Mouse (Mus musculus) heart, embryonic 12.5 days (tissue): ENCODE measurements around the gene C87436. TPM values are rescaled to one million over a fixed set of nuclear protein-coding genes. Genes with fewer than 3 reads are reported as not detected.
A peak's percentile ranks its signal among the peaks of the same experiment; 100 is the strongest.

Experiments used
- ATAC-seq: fragments of 200-750 bp; cut with Nextera tagmentation; 2 replicates; pipeline ENCODE4 v1.8.0; 2017; ENCODE audit warnings: moderate TSS enrichment, moderate library complexity; ENCODE audit not compliant: insufficient number of reproducible peaks, low FRiP score
- H3K27ac ChIP-seq: fragments of 300-500 bp; sonication (generic); 2 replicates; pipeline ENCODE4 v1.5.1; 2016; ENCODE audit warnings: mild to moderate bottlenecking, moderate library complexity; ENCODE audit not compliant: poor library complexity, severe bottlenecking
- H3K27me3 ChIP-seq: fragments of 300-500 bp; sonication (generic); replicated peaks from 2 replicates; pipeline ENCODE4 v1.6.1; 2016; ENCODE audit warnings: mild to moderate bottlenecking, moderate library complexity
- H3K36me3 ChIP-seq: fragments of 300-500 bp; sonication (generic); 2 replicates; pipeline ENCODE4 v1.6.1; 2016; ENCODE audit warnings: mild to moderate bottlenecking, moderate library complexity
- H3K4me1 ChIP-seq: fragments of 300-500 bp; sonication (generic); replicated peaks from 2 replicates; pipeline ENCODE4 v1.6.1; 2016; ENCODE audit warnings: mild to moderate bottlenecking
- H3K4me2 ChIP-seq: fragments of 300-500 bp; sonication (generic); 2 replicates; pipeline ENCODE4 v1.6.1; 2016; ENCODE audit warnings: mild to moderate bottlenecking, moderate library complexity
- H3K4me3 ChIP-seq: fragments of 300-500 bp; sonication (generic); 2 replicates; pipeline ENCODE4 v1.5.1; 2016; ENCODE audit warnings: mild to moderate bottlenecking
- H3K9ac ChIP-seq: fragments of 300-500 bp; sonication (generic); 2 replicates; pipeline ENCODE4 v1.6.1; 2016; ENCODE audit warnings: mild to moderate bottlenecking, moderate library complexity
- H3K9me3 ChIP-seq: fragments of 300-500 bp; sonication (generic); replicated peaks from 2 replicates; pipeline ENCODE4 v1.6.1; 2016; ENCODE audit warnings: mild to moderate bottlenecking, moderate library complexity
- WGBS: fragments of 180-500 bp; shearing (Covaris S2); methylation state at CpG from one replicate; pipeline ENCODE4 v1.1.7; 2016; 5-methylcytosine and 5-hydroxymethylcytosine counted together
- polyA plus RNA-seq: library from polyadenylated mRNA; unstranded; fragments of >200 nt; fragmentation: Nextera tagmentation; extraction: Ambion mirVana; gene quantifications from 2 replicates; pipeline ENCODE4 v1.2.1, GENCODE M21; 2016

C87436 gene
- polyA plus RNA-seq, 1 experiment from 2014 or later = 16.2 TPM

DNA sequence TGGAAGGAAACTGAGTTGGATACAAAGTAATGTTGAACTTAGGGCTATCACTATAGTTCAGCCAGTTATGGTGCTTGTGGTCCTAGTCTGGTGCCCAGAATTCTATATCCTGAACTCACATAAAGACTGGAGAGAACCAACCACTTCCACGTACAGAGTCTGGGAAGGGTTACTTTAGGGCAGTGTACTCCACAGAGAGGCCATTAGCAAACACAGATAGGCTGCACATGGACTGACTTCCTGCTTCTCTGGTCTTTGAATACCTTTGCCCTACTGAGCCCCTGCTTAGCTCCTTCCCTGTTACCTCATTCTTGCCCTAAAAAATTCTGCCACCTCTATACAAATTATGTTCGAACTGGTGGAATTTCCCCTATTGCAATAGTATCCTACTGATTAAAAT lies 38.2 kb upstream of the C87436 start:
- no peak overlapping the region for H3K27ac ChIP-seq
- 65% methylated on average over 2 of the region's 2 CpGs for WGBS
- no peak overlapping the region for H3K9ac ChIP-seq
- no peak overlapping the region for H3K4me3 ChIP-seq
- ATAC-seq = no peak
- H3K4me1 ChIP-seq = peaks cover 22% of the 10 kb centered on the region
- H3K27me3 ChIP-seq = no peaks in the 10 kb centered on the region
- no peaks in the 10 kb centered on the region for H3K36me3 ChIP-seq
- no peaks in the 10 kb centered on the region for H3K9me3 ChIP-seq
- H3K4me2 ChIP-seq = no peak overlapping the region

DNA sequence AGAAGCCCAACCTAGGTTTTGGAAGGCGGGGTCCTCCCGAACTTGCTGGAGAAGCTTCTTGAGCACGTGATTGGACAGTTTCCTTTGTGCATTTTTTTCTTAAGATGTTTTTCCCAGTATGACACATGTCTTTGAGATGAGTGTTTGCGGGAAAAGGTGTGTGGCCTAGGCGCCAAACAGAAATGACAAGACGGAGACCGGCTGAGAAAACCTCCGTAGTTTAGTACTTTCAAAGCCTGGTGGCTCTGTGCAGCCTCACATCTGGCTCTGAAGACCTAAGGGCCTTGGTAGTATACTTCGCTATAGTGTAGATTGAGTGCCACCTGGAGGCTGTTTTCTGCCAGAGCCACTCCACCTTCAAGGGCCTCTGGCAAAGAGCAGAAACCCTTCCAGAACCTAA lies 37.2 kb upstream of the C87436 start:
- WGBS = 5% methylated on average over 9 of the region's 9 CpGs
- H3K9ac ChIP-seq = no peak overlapping the region; the same call in 1 of the 2 replicates

DNA sequence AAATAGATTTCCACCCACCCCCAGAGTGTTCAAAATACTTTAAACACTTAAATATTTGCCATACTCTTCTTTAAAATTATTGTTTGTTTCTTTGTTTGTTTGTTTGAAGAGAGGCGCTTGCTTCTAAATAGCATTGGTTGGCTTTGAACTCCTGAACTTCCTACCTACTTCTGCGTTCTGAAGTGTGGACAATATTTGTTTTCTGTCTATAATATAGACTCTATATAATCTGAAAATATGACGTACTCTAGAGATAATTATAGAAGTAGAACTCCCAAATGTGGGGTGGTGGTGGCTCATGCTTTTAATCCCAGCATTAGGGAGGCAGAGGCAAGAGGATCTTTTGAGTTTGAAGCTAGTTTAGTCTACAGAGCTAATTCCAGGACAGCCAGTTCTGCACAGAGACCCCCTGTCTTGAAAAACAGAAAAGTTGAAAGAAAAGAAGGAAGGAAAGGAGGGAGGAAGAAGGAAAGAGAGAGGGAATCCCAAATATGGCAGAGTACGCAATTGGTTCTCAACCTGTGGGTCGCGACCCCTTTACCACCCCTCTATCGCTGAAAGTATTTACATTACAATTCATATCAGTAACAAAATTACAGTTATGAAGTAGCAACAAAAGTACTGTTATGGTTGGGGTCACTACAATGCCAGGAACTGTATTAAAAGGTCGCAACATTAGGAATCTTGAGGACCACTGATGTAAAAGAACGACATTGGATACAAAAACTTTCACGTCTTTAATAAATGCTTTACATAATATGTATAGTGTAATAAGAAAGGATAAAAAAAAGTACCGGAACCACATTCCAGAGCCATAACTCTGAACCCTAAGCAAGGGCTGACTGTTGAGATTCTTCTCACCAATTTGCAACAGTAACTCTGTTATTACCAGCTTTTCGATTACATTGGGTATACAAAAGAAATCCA lies 35.2 kb upstream of the C87436 start:
- H3K4me3 ChIP-seq = peak overlapping the region; percentile 79
- no peak for ATAC-seq
- H3K27me3 ChIP-seq = no peaks in the 10 kb centered on the region
- H3K9me3 ChIP-seq = no peaks in the 10 kb centered on the region
- no peak overlapping the region for H3K9ac ChIP-seq
- H3K4me1 ChIP-seq = peaks cover 14% of the 10 kb centered on the region
- peak overlapping the region; percentile 31 for H3K4me2 ChIP-seq
- H3K36me3 ChIP-seq = peaks cover 8% of the 10 kb centered on the region; the same call in 1 of the 2 replicates
- WGBS = 36% methylated on average over 12 of the region's 12 CpGs
- no peak overlapping the region for H3K27ac ChIP-seq

More for the DNA sequence above, 37.2 kb upstream of the C87436 start:
- Histone ChIP-seq H3K36me3 (no peaks in the 10 kb centered on the region), H3K27me3 (no peaks in the 10 kb centered on the region), H3K27ac (no peak overlapping the region), H3K4me1 (peaks cover 15% of the 10 kb centered on the region), H3K4me3 (peak overlapping the region; percentile 33), H3K9me3 (no peaks in the 10 kb centered on the region), H3K4me2 (peak overlapping the region; percentile 62)
- no peak for ATAC-seq

DNA sequence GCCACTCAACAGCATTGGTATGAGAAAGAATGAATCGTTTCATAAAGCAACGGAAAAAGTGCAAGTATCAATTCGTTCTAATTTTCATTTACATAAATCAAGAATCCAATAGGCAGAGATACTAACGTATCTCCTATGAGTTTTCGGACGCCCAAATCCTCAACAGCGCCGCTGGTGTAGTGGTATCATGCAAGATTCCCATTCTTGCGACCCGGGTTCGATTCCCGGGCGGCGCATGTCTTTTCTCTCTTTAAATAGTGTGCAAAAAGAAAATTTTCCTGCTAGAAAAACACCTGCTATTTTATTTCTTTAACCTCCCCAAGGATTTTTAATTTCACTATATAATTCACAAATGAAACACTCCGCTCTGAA lies 34.5 kb upstream of the C87436 start:
- no peak overlapping the region for H3K9ac ChIP-seq
- peak overlapping the region; percentile 98 for H3K27ac ChIP-seq
- peak overlapping the region; percentile 79 for H3K4me3 ChIP-seq
- peaks cover 12% of the 10 kb centered on the region for H3K36me3 ChIP-seq
- under 1% methylated on average over 15 of the region's 15 CpGs for WGBS
- H3K9me3 ChIP-seq = no peaks in the 10 kb centered on the region
- ATAC-seq = peak; percentile 75
- H3K4me1 ChIP-seq = peaks cover 14% of the 10 kb centered on the region
- peak overlapping the region; percentile 69 for H3K4me2 ChIP-seq
- no peaks in the 10 kb centered on the region for H3K27me3 ChIP-seq

DNA sequence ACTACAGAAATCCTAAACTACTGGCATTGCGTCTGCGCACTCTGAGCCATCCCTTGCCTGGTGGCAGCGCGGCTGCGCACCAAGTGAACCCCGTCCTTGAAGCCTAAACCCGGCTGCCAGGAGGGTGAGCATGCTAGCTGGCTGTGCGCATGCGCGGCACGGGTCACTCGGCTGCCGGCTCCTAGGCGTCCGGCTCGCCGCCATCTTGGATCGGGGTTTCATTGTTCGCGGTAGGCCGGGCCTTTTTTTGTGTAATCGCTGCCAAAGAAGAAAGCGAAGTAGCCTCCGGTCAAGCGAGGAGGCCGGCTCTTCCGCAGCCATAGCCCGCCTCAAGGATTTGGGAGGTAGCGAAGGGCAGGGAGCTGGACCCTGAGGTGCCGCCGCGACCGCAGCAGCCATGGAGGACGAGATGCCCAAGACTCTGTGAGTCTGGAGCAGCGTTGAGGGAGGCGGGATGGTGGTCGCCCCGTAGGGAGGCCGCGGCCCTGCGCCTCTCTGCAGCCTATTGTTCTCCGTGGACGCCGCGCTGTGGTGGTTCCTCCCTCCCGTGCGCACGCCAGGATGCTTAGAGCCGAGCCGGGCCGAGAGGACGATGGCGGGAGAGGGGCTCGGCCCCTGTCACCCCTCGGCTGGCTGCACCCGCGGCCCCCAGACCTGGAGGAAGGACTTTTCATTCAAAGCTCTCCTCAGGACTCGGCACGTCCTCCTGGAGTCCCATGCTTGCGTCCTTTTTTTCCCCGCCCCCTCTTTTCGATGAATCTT lies 33.9 kb upstream of the C87436 start, which contains the start of gene Tia1:
Gene Tia1, plus strand, starts transcription at position 120 of the 762 bp plus-strand sequence.
- Histone ChIP-seq H3K36me3 (peaks cover 15% of the 10 kb centered on the region), H3K4me2 (peak within 1 kb of the TSS; percentile 69), H3K4me3 (peak within 1 kb of the TSS; percentile 79), H3K9ac (peak within 1 kb of the TSS; percentile 92), H3K27ac (peak within 1 kb of the TSS; percentile 98), H3K4me1 (peaks cover 14% of the 10 kb centered on the region), H3K27me3 (no peaks in the 10 kb centered on the region), H3K9me3 (no peaks in the 10 kb centered on the region)
- under 1% methylated on average over 62 of the region's 62 CpGs for WGBS
- peak; percentile 98 for ATAC-seq

DNA sequence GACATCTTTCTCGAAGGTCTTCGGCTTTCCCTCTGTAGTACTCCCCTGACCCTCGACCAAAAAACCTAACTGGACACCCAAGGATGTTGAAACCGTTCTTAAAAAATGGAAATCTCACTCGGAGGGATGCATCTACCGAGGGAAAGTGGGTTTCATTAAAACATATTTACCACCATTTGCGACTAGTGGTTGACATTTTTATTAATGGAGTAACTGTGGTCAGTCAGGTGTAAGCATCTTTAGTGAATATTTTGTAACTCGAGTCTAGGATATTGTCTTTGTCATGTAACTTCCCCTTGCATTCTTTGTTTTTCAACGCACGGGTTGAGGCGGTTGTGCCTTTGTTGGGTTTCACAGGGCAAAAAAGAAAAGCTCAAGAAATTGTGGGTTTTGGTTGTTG lies 33.2 kb upstream of the C87436 start:
- H3K9me3 ChIP-seq = no peaks in the 10 kb centered on the region
- H3K9ac ChIP-seq = peak overlapping the region; percentile 92
- peaks cover 15% of the 10 kb centered on the region for H3K36me3 ChIP-seq
- 2% methylated on average over 11 of the region's 11 CpGs for WGBS
- peaks cover 14% of the 10 kb centered on the region for H3K4me1 ChIP-seq
- no peaks in the 10 kb centered on the region for H3K27me3 ChIP-seq
- H3K27ac ChIP-seq = peak overlapping the region; percentile 98
- ATAC-seq = no peak
- H3K4me3 ChIP-seq = peak overlapping the region; percentile 79
- H3K4me2 ChIP-seq = peak overlapping the region; percentile 69

DNA sequence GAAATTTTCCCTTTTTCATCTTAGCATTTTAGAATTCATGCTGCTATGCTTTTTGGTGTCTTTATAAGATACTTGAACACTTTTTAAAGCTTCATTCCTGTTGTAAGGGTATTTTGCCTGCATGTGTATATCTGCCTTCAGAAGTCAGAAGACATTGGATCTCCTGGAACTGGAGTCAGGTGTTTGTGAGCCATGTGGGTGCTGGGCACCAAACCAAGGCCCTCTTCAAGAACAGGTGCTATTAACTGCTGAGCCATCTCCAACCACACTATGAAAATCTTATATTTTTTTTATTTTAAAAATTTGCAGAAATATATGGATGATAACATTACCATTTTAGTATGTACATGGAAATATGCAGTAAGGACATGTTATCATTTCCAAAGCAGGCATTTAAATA lies 31.9 kb upstream of the C87436 start:
- H3K4me3 ChIP-seq = no peak overlapping the region
- H3K9me3 ChIP-seq = no peaks in the 10 kb centered on the region
- peaks cover 10% of the 10 kb centered on the region for H3K4me1 ChIP-seq
- peaks cover 15% of the 10 kb centered on the region for H3K36me3 ChIP-seq
- ATAC-seq = no peak
- no peaks in the 10 kb centered on the region for H3K27me3 ChIP-seq
- H3K27ac ChIP-seq = no peak overlapping the region
- H3K4me2 ChIP-seq = peak overlapping the region; percentile 44; the same call in 1 of the 2 replicates
- H3K9ac ChIP-seq = no peak overlapping the region

DNA sequence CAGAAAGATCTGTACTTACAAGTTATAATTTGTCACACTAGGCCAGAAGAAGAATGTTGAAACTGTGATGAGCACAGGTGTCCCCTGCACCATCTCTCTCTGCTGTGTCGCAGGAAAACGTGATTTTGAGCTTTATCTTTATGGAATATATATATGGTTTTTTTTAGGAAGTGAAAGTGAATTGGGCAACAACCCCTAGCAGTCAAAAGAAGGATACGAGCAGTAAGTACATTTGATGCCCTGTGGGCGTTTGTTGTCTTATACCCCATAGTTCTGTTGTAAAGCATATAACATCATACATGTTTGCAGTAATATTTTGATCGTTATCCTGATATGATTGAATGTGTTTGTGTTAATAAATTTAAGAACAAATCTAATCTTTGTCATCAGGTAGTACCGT lies 19.5 kb upstream of the C87436 start:
- Histone ChIP-seq H3K36me3 (peaks cover 68% of the 10 kb centered on the region), H3K27ac (no peak overlapping the region), H3K4me3 (no peak overlapping the region), H3K27me3 (no peaks in the 10 kb centered on the region), H3K9me3 (no peaks in the 10 kb centered on the region), H3K9ac (no peak overlapping the region), H3K4me1 (no peaks in the 10 kb centered on the region), H3K4me2 (no peak overlapping the region)
- 88% methylated on average over 6 of the region's 6 CpGs for WGBS
- ATAC-seq = no peak

DNA sequence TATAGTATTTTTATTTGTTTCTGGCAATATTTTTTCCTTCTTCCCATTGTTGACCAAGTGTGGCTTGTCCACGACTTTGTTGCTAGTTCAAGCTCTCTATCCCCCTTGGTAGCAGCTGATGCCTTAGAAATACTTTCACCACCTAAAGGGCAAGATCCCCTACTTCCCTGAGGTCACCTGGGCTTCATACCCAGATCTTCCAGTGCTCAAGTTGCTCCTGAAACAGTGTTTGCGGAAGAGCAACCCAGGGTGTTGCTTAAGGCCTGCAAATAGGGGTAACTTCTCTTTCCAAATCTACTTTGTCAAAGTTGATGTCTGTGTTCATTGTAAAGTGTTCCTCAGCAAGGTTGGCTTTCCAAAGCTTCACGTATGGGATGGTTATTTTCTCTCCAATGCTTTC lies 18.9 kb upstream of the C87436 start:
- ATAC-seq = no peak
- Histone ChIP-seq H3K9me3 (no peaks in the 10 kb centered on the region), H3K4me2 (no peak overlapping the region), H3K4me1 (no peaks in the 10 kb centered on the region), H3K27ac (no peak overlapping the region), H3K27me3 (no peaks in the 10 kb centered on the region), H3K4me3 (no peak overlapping the region), H3K36me3 (peaks cover 68% of the 10 kb centered on the region), H3K9ac (no peak overlapping the region)
- WGBS = 84% methylated on average over 3 of the region's 3 CpGs

DNA sequence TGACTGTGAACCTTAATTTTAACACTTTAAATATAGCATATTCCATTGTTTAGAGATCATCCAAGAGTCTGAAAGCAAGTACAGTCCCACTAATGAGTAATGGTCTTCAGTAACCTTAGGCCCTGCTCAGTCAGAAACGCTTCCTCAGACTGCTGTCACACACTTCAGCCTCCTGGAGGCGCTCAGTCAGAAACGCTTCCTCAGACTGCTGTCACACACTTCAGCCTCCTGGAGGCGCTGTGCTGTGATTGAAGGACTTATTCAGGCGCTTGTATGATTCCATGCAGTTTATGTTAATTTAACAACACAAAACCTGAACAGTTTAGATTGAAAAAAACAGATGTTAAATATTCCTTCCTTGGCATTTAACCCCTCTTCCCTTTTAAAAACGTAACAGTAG lies 17.7 kb upstream of the C87436 start:
- Histone ChIP-seq H3K9me3 (no peaks in the 10 kb centered on the region), H3K4me1 (no peaks in the 10 kb centered on the region), H3K36me3 (peaks cover 69% of the 10 kb centered on the region), H3K27me3 (no peaks in the 10 kb centered on the region), H3K9ac (no peak overlapping the region), H3K4me2 (no peak overlapping the region), H3K27ac (no peak overlapping the region), H3K4me3 (no peak overlapping the region)
- 77% methylated on average over 6 of the region's 6 CpGs for WGBS
- ATAC-seq = no peak

DNA sequence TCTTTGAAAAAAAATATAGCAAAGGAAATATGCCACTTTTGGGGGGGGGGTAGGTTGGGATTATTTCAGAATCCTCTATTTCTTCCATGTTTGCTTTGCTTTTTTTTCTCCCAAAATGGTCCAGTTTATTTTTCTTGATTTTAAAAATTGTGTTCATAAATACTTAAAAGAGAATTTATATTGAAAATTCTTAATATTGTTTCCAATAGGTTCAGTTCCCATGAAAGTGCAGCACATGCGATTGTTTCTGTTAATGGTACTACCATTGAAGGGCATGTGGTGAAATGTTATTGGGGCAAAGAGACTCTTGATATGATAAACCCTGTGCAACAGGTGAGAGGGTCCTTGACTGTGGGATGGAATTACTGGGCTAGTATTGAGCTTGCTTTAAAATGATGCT lies 11.8 kb upstream of the C87436 start, which contains the start of gene Gm44790:
Gene Gm44790, plus strand, starts transcription at position 301 of the 400 bp plus-strand sequence.
- ATAC-seq = no peak
- H3K27me3 ChIP-seq = no peaks in the 10 kb centered on the region
- H3K4me2 ChIP-seq = no peak within 1 kb of the TSS
- H3K4me3 ChIP-seq = no peak within 1 kb of the TSS
- H3K4me1 ChIP-seq = no peaks in the 10 kb centered on the region
- 95% methylated on average over 1 of the region's 1 CpGs for whole genome bisulfite sequencing
- peaks cover 68% of the 10 kb centered on the region for H3K36me3 ChIP-seq
- no peak within 1 kb of the TSS for H3K9ac ChIP-seq
- H3K9me3 ChIP-seq = no peaks in the 10 kb centered on the region
- no peak within 1 kb of the TSS for H3K27ac ChIP-seq
